Mouse (Mus musculus) gastrocnemius, postnatal 4 days (tissue): ENCODE data around the gene Slc25a13. TPM values are rescaled to one million over a fixed set of nuclear protein-coding genes. Genes with fewer than 3 reads are reported as not detected.

Source experiments
- DNase-seq, 2 experiments: peaks; one replicate each; pipeline ENCODE4 v3.0.0; 2021 to 2022; ENCODE audit warnings: low spot score in 2 of 2, mixed read lengths in 2 of 2
- total RNA-seq, 2 experiments: library from RNA; stranded (reverse); gene quantifications; 2 replicates each; pipeline ENCODE4 v1.2.3; 2021

The Slc25a13 gene
- total RNA-seq, 2 experiments from 2014 or later = 2.6 to 3.2 TPM

DNA sequence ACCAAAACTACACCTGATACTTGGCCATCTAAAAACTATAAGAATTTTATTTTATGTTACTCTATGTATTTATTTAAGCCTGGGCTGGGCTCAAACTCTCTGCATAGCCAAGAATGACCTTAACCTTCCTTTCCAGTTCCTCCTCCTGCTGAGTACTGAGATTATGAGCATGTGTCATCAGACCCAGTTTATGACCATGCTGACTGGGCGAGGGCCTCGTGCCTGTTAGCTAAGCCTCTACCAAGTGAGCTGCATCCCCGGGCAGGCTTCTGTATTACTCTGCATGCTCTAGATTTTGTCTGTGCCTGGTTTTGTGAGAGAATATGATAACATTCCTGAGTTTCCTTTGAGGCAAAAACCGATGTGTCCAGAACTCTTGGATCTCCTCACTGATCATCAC, 96.1 kb downstream of the Slc25a13 start:
- DNase-seq = no peak

DNA sequence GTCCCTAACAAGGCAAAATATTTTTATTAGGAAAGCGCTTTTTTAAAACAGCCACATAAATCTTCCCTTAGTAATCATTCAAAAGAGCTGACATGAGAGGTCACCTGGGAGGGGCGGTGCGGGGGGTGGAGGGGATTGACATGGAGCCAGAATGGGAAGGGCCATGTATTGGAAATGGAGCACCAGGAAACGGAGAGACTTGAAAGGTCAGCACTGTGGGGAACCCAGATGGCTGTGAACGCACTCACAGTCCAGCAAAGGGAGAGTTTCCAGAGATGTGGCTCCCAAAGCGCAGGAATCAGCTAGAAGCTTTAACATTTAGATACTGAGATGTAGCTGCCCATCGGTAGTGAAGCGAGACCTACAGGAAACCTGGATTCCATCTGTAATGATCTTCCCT, 101.2 kb downstream of the Slc25a13 start:
- no peak for DNase-seq

- DNase-seq = no peak
Observed at GRCm38 (mm10) chr6:6113776-6114175, 103.2 kb downstream of the Slc25a13 start.

- DNase-seq = no peak
Observed at GRCm38 (mm10) chr6:6112767-6113528, 104.0 kb downstream of the Slc25a13 start.

DNA sequence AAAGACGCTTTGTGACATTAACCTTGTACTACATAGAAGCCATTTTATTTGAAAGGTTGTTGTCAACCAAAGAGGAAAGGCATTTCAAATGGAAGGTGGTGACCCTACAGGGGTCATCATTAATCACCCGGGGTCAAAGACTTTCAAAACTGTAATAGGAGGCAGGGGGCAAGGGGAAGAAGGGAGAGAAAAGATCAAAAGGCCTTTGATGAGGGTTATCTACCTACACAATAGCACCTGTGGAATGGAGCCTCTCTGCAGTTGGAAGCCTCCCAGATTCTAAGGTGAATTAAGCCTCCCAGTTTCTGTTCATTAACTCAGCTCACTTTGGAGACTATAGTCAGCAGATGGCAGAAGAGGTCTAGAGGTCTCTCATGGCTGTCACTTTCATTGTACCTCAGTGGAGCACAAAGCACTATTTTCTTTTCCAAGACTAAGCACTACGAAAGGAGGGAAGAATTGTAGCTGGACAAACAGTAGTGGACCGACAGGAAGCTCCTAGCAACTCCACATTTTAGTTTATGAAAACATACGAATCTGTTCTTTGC, 109.5 kb downstream of the Slc25a13 start:
- no peak for DNase-seq

- DNase-seq = no peak
Observed at GRCm38 (mm10) chr6:6105586-6105985, 111.4 kb downstream of the Slc25a13 start.

DNA sequence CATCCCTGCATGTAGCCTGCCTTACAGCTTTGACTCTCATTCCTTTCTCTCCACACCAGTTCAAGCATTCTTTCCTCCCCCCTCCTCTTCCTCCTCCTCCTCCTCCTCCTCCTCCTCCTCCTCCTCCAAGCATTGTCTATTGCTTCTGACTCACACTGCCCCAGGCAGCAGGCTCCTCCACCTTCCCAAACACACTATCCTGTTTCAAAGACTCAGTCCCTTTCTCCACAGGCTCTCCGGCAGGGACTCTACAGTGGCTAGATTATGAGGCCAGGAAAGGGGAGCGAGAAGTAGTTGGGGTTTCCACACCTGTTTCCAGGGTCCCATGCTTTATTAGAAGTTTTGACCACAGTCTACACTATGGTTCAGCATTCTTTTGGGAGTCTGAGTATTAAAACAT, 113.5 kb downstream of the Slc25a13 start:
- no peak for DNase-seq

DNA sequence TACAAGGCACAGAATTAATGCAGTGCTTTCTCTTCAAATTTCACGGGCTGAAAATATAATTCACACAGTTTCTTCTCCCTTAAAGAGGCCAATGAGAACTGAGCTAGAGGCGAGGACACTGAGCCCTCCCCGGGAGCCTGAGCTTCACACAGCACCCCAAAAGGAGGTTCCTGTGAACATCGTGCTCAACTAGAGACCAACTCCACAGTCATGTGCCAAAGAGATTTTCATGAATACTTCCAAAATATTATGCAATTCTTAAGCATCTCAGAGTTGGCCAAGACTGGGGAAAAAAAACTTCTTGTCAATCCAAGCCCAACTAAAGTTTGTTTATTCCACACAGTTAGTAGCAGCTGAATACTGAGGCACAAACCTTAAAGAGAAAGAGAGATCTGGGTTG, 115.4 kb downstream of the Slc25a13 start:
- no peak for DNase-seq

DNA sequence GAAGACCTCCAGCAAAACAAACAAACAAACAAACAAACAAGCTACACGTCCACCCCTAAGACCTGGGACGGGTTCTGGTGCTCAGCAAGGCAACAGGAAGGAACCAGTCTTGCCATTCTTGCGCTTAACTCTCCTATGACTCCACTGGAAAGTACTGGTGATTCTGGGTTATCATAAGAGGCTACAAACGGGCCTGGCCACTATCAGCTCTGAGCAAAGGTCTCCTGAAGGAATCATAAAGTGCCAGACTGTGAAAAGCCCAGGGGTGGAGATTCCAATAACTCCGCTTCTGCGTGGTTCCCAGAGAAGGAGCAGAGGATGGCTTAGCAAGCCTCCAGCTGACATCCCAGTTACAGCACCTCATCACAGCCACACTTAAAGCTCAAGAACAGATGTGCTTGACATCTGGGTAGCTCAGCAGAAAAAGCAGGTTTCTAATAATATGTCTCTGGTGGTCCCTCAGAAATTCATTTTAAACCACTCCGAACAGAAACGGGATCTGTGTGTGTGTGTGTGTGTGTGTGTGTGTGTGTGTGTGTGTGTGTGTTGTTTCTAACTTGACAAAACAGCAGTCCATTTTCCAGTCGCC, 116.0 kb downstream of the Slc25a13 start:
- DNase-seq = no peak

GRCm38 (mm10) chr6:6093978-6094377, 123.0 kb downstream of the Slc25a13 start:
- DNase-seq = no peak

DNA sequence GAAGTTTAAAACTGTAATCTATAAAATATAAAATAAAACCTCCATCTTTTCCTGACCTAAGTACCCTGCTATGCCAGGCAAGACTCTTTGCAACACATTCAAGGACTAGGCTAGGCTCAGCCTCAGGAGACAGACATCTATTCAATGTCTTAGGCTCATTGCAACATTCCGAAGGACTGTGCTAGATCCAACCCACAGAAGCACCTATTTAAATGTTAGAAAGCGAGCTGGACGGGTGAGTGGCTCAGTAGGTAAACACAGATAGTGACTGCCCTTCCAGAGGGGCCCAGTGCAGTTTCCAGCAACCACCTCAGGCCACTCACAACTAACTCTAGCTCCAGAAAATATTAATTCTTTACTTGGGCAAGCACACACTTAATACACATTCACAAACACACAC, 123.5 kb downstream of the Slc25a13 start:
- no peak for DNase-seq

- DNase-seq = no peak
Observed at GRCm38 (mm10) chr6:6092497-6092896, 124.5 kb downstream of the Slc25a13 start.

DNA sequence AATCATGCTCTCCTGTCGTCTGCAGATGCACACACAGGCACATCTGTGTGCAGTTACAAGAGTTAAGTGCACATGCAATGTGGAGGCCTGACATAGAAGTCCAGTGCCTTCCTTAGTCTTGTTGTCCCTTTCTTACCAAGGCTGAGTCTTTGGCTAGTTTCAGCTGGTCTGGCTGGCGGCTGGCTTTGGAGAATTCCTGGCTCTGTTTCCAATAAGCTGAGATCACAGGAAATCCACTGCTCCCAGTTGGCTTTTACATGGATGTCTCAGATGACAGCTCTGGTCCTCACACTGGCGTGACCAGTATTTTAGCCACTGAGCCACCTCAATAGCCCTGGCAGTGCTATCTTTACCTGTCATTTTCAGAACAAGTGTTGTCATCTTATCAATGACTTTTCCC, 126.0 kb downstream of the Slc25a13 start:
- DNase-seq = no peak

- no peak for DNase-seq
Observed at GRCm38 (mm10) chr6:6088151-6088550, 128.8 kb downstream of the Slc25a13 start.

DNA sequence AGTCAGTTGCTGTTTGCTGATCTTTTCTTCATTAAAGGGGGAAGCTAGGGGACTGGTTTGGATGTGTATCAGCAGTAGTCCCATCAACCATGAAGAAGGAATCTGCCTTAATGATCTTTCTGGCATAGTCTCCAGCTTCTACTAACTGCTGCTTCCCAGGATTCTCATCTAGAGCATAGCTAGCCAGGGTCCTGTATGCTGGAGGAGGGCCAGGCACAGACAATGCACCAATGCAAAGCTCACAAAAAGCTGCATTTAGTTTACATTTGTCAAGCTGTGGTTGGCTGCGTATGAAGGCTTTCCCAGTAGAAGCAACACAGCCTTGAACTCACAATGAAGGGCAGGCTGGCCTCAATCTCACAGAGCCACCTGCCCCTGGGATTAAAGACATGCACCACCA, 136.5 kb downstream of the Slc25a13 start:
- no peak for DNase-seq

- DNase-seq = no peak
Observed at GRCm38 (mm10) chr6:6077234-6077633, 139.7 kb downstream of the Slc25a13 start.

GRCm38 (mm10) chr6:6075940-6076447, 141.0 kb downstream of the Slc25a13 start:
- no peak for DNase-seq

- DNase-seq = no peak
Observed at GRCm38 (mm10) chr6:6071038-6071437, 145.9 kb downstream of the Slc25a13 start.

DNA sequence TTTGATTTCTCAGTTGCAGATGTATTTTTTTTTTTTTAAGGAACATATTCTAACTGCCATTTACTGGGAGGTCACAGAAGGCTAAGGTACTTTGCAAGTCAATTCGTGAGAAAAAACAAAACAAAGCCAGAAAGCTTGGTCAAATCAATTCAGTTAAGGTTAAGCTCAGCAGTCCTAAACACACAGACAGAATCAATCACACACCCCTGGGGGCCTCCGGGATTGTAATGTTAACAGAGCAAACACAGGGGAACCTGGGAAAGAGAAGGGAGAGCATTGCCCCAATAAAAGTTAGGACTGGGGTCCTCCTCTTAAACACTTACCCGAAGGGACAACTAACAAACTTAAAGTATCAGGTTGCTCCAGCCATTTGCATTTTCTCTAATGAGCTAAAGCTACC, 147.0 kb downstream of the Slc25a13 start:
- DNase-seq = no peak

GRCm38 (mm10) chr6:6067201-6067600, 149.8 kb downstream of the Slc25a13 start:
- no peak for DNase-seq

GRCm38 (mm10) chr6:6058548-6058947, 158.4 kb downstream of the Slc25a13 start:
- DNase-seq = no peak

GRCm38 (mm10) chr6:6053946-6054345, 163.0 kb downstream of the Slc25a13 start:
- no peak for DNase-seq

DNA sequence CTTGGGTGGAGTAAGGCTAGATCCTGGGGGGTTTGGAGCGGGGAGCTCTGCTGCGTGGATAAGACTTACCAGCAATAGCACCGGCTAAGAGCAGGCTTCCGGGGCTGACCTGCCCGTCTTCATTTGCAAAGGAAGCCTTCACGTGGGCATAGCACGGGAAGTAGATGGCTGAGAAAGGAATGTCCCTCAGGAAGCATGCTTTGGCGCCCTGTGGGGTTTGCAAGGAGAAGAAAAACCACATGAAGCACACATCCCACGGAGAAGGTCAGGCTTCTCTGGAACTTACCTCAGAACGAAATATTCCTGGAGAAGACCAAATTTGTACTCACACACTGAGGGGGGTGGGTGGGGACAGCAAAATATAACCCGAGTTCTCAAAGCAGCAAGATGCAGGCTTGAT, 164.3 kb downstream of the Slc25a13 start:
- DNase-seq = no peak
